Mouse (Mus musculus) right cerebral cortex, postnatal 4 days (tissue): ENCODE results near the gene Zdhhc7.

Experiments used
- DNase-seq: peaks from one replicate; pipeline ENCODE4 v3.0.0-alpha.2; 2022

Gene Zdhhc7

DNA sequence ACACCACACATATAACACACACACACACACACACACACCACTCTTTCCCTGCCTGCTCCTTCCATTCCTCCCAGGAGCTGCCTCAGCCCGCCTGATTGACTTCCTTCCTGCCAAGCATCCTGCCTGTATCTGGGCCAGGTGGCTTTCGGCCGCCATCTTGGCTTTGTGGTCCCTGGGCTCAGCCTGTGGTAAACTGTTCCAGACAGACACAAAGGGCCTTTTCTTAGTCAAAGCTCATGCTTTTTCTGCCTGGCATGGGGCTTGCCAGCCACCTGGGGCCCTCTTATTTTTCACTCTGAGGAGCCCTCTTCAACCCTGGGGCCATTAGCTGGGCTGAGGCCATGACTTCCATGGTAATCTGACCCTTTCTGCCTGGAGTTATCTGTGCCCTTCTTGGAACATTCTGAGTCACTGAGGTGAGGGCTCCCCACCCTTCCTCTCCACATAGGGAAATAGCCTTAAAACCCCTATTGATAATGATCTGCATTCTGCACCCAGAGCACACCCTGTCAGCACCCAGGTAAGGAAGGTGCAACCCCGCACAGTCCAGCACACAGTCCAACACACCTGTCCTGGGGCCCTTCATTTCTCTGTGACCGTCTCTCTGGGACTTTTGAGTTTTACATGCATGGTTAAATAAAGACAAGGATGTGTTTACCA, 68.6 kb downstream of the Zdhhc7 start:
- no peak for DNase-seq
